Mouse (Mus musculus) ES-CJ7 (cell line): ENCODE data around the gene Mtpn.
A peak's percentile ranks its signal among the peaks of the same experiment; 100 is the strongest.

Experiments
- DNase-seq: peaks from one replicate; pipeline ENCODE4 v3.0.0; 2011; ENCODE audit warnings: low read depth, low spot score

Gene Mtpn

DNA sequence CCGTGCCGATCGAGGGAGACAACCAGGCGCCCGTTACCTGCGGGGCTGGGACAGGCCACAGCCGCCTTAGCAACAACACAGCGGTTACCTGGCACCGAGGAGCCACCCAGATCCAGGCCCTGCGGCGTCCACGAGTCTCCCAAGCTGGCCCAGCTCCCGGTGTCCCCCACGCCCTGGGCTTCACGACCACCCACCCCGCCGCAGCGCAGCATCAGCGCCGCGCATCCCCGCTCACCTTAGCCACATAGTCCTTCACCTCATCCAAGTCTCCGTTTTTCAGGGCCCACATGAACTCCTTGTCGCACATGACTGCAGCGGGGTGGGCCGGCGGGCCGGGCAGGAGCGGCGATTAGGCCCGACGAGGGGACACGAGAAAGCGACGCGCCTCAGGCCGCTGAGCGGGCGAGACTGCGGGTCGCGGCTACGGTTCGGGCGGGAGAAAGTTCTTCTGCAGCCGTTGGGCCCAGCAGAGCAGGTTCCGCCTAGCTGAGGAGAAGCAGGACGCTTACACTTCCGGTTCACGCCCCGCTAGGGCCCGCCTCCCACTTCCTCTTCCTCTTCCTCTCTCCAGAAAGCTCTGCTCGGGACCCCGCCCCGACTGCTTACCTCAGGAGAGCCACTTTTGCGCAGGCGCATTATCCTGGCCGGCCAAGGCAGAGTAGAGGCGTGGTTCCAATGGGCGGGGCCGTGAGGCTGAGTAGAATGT, at the start of gene Mtpn:
Gene Mtpn (minus strand): TSS at position 585 of the 706 bp plus-strand sequence.
- DNase-seq = peak; percentile 99

- DNase-seq = no peak
These were observed 29.0 kb upstream of the Mtpn start for GRCm38 (mm10) chr6:35568731-35569130.

DNA sequence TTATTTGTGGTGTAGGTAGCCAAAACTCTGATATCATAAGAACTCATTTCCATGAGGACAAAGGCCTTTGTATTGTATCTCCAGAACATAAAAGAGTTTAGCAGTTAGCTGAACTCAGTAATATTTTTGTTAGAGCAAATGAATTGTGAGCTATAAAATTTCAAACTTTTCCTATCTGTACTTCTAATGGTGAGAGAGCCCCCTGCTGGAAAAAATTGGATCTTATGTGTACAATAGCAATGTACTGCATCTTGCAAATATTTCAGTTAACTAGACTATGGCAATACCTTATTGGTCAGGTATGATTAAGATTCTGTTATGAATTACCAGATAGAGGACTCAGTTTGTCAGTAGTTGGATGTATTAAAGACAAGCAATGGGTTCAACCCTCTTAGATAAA, 28.1 kb upstream of the Mtpn start:
- DNase-seq = peak; percentile 14

DNA sequence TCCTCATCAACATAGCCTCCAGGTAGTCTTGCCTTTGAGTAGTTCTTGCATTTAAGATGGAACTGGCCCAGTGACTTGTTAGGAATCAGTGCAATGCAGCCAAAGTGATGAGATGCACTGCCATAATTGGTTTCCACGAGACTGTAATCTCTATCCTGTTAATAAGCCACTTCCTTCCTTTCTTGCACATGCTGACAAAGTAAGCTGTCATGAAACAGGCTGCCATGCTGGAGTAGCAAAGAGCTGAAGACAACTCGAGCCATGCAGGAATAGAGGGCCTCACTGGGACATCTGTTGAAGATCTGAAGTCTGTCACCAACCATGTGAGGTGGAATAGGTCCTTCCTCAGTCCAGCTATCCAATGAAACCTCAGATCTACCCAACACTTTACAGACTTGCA, 20.3 kb upstream of the Mtpn start:
- no peak for DNase-seq

DNA sequence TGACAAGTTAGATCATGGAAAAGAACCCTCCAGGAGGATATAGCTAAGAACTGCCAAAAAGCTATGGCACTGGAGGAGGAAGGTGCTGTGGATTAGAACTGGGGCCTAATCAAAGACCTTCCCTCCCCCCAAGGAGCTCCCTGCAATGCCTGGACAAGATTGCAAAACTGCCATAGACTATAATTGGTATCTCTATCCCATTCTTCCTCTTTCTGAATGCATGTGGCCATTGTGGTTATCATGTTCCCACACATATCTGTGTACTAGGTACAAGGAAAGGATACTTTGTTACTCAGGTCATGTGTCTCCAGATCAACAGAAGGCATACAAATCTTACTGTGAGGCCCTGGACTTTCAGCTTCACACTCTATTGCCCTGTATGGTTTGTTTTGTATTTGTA, 4.7 kb upstream of the Mtpn start:
- no peak for DNase-seq

DNA sequence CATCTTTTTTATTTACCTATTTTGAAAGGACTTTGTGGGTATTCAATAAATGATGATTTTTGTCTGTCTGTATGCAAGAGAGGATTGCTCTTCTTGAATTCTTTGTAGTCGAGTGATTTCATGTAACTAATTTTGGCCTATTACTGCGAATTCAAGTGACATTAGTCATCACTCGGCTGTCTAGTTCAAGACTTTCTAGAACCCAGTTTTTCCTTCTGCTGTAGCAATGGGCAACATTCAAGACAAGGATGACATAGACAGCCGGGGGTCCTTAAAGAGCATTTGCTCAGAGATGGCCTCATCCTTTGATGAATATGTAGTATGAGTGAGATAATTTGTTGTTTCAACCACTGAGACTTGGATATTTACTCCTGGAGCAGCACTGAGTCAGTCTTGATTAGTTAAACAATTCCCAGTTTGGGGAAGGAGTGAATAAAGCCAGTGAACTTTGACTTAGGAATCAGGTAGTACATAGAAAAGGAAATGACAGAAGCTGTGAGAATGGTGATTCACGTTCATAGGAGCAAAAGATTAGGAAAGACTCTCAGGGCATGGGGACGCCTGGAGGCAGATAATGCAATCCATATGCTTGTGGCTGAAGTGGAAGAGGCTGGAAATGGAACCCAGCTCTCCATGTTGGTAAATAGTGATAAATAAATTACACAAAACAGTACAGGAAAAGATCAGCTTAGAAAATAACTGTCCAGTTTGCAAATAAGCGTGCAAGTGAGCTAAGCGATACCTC, 3.1 kb upstream of the Mtpn start:
- DNase-seq = no peak

DNA sequence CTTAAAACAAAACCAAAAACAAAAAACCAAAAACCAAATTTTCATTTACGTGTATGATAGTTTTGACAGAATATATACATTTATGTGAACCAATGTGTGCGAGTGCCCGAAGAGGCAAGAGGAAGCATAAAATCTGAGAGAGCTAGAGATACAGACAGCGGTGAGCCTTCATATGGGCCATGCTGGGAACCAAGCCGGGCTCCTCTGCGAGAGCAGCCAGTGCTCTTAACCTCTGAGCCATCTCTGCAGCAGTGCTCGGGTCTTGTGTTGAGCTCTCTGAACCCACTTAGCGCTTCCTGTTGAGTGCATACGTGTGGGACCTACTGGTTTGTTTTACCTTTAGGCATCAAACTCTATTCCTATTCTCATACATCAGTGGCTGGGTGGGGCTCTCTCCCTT, 689 bp upstream of the Mtpn start:
- peak; percentile 10 for DNase-seq

DNA sequence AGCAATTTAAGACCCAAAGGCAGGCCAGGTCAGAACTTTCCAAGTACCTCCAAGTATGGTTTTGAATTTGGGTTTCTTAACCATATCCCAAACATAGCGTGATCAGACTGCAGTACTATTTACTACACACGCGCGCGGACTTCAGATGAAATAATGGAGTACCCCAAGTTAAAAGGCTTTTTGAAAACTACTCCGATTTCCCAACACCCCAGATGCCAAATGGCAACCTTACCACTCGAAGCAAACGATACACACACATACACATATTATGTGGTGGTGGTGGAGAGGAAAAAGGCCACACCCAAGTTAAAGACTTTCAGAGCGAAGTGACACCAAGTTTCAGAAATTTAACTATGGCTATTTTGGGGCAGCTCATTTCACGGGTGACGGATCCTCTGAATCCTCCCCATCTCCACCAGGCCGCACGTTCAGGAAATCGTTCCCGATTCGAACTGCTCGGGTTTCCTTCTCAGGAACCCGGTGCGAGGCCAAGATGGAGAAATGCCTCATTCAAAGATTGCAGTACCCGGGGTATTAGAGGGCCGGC, 858 bp downstream of the Mtpn start:
- DNase-seq = no peak

GRCm38 (mm10) chr6:35536021-35536420, 3.7 kb downstream of the Mtpn start:
- DNase-seq = no peak

DNA sequence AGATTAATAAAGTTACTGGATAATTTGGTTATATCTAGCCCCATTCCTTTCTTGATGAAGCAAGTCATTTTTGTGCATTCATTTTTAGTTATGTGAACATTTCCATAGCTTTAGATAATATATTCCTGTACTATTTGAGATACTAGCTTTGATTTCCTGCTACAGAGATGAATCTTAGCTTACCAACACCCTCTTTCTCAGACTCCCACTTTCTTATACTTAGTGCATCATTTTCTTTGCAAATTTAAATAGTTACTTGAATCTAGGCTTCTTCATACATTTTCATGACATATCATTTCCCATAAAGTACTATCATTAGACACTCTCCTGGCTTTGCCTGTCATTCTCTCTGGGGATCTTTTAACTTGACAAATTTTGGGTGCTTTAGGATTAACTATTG, 26.3 kb downstream of the Mtpn start:
- no peak for DNase-seq

GRCm38 (mm10) chr6:35504781-35505180, 34.9 kb downstream of the Mtpn start:
- DNase-seq = no peak

DNA sequence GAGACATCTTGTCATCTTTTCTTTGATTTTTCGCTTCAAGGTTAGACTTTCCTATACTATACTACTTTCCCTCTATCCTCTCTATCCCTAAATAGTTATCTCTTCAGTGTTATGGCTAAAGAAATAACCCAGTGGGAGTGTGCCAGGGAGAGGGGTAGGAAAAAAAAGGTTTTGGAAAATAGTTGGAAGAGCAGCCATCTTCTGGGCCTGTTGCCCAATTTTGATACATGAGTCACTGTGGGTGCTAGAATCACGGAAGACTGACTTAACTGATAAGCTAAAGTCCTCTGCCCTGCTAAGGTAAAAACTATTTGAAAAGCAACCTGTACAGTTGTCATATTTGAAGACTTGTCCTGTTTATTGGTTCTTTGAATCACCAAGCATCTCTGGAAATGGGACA, 36.8 kb downstream of the Mtpn start:
- no peak for DNase-seq

- DNase-seq = no peak
These were observed 39.6 kb downstream of the Mtpn start for GRCm38 (mm10) chr6:35499978-35500667.

GRCm38 (mm10) chr6:35497406-35497805, 42.3 kb downstream of the Mtpn start:
- no peak for DNase-seq

DNA sequence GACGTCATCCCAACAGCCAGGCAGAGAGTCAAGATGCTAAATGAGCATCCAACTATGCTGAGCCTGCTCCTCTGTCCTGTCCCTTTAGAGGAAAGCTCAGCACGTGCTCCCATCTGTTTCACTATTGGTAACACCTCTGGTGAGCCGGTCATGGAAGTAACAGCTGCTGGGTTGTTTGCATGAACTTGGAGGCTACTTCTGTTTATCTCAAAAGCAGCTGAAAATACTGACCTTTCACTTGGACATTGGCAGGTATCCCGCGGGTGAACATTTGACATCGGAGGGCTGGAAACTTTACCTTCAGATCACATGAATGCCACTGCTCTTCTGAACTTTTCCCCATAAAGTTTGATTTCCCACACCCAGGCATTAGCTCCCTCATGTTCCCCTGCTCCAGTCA, 45.8 kb downstream of the Mtpn start:
- DNase-seq = no peak

GRCm38 (mm10) chr6:35479651-35480335, 59.9 kb downstream of the Mtpn start:
- no peak for DNase-seq

DNA sequence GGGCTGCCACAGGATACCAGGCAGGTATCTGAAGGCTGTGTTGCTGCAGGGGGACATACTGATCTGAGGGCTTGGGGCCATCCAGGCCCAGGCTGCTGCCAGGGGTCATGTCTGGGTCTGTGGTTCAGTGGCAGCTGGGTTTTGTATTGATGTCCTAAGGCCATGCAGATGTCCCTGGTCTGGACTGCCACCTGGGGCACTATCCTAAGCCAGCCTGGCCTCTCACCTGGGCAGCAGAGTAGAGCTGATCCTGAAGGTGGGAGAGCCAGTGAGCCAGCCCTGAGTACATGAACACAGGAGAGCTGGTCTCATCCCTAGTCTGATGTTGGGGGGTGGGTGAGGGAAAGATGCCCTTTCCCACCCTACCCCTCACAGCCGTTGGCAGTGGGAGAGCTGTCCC, 62.9 kb downstream of the Mtpn start:
- no peak for DNase-seq

DNA sequence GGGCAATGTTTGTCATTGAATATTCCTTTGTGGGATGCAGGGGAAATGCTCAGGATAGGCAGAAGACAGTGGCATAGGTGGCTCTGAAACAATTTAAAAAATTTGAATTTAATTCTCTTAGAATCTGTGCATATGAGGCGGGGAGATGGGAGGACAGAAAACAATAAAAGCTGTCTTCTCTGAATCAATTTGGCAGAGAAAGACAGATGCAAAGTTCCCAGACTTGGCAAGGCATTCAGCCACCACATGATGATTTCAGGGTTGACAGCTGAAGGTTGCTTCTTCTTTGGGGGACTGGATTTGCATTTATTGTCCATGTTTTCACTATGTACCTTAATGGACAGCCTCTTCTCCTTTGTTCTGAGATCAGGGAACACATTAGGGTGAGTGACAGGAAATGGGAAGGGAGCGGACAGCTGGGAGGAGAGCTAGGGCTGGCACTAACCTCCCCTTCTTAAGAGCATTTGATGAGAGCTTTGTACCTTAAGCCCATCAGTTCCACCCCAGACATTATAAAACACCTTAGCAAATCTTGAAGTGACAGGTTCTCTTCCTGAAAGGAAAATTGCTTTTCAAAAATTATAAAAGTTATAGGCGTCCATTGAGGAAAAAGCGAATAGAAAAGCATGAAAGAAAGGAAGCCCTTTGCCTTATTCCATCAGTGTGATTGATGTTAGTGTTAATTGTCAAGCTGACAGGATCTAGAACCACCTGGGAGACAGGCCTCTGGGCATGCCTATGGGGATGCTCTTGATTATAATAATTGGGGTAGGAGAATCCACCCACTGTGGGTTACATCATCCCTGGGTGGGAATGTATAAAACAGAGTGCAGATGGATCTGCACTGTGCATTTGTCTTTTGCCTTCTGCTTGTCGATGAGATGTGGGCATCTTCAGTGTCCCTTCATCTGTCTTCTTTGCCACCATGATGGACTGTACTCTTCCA, 76.0 kb downstream of the Mtpn start:
- no peak for DNase-seq

- no peak for DNase-seq
These were observed 77.2 kb downstream of the Mtpn start for GRCm38 (mm10) chr6:35462484-35462883.
